Mouse (Mus musculus) CH12.LX (cell line): ENCODE data around the gene Olfr551. TPM values are rescaled to one million over a fixed set of nuclear protein-coding genes. Genes with fewer than 3 reads are reported as not detected.

Experiments used
- polyA plus RNA-seq: library from polyadenylated mRNA; unstranded; fragments of >175 nt; gene quantifications from 2 replicates; pipeline ENCODE4 v1.2.1, GENCODE M21; 2012; ENCODE audit warnings: low read depth; ENCODE audit not compliant: insufficient read length
- total RNA-seq, 2 experiments: library from RNA; depleted of rRNA; stranded (reverse); fragments of 300-350 nt in 1 of 2; fragments of >200 nt in 1 of 2; gene quantifications; 2 replicates each; pipeline ENCODE4 v1.2.3; 2012 to 2014

Gene Olfr551
- total and polyA plus RNA-seq, 3 experiments, result not detected

Other genes with a start within 250 kb of the Olfr551 start
Only the 20 nearest of the 23 such genes appear.
- 156 and 191 TPM in 2 replicates for gene Rrm1, start 150.2 kb downstream of the Olfr551 start, total RNA-seq (2012; rRNA removed)
- gene Rrm1, start 150.2 kb downstream of the Olfr551 start, total RNA-seq (2014; rRNA removed), result 227 and 253 TPM in 2 replicates
- gene Rrm1, start 150.2 kb downstream of the Olfr551 start, polyA plus RNA-seq, result 248 and 308 TPM in 2 replicates
- gene Olfr543, start 110.2 kb downstream of the Olfr551 start, total RNA-seq (2012; rRNA removed), result not detected in 2 replicates
- not detected in 2 replicates for gene Olfr543, start 110.2 kb downstream of the Olfr551 start, total RNA-seq (2014; rRNA removed)
- gene Olfr543, start 110.2 kb downstream of the Olfr551 start, polyA plus RNA-seq, result 0.89 and 1.1 TPM in 2 replicates
- gene Olfr544, start 103.6 kb downstream of the Olfr551 start, total RNA-seq (2012; rRNA removed), result not detected in 2 replicates
- not detected in 2 replicates for gene Olfr544, start 103.6 kb downstream of the Olfr551 start, total RNA-seq (2014; rRNA removed)
- gene Olfr544, start 103.6 kb downstream of the Olfr551 start, polyA plus RNA-seq, result 0.07 and 0.23 TPM in 2 replicates
- not detected in 2 replicates for gene Olfr545, start 92.3 kb downstream of the Olfr551 start, total RNA-seq (2012; rRNA removed)
- gene Olfr545, start 92.3 kb downstream of the Olfr551 start, total RNA-seq (2014; rRNA removed), result not detected in 2 replicates
- gene Olfr545, start 92.3 kb downstream of the Olfr551 start, polyA plus RNA-seq, result not detected in 2 replicates
- not detected in 2 replicates for gene Olfr547, start 57.1 kb downstream of the Olfr551 start, total RNA-seq (2012; rRNA removed)
- not detected in 2 replicates for gene Olfr547, start 57.1 kb downstream of the Olfr551 start, total RNA-seq (2014; rRNA removed)
- gene Olfr547, start 57.1 kb downstream of the Olfr551 start, polyA plus RNA-seq, result not detected in 2 replicates
- not detected in 2 replicates for gene Olfr548-ps1, start 51.0 kb downstream of the Olfr551 start, total RNA-seq (2012; rRNA removed)
- not detected in 2 replicates for gene Olfr548-ps1, start 51.0 kb downstream of the Olfr551 start, total RNA-seq (2014; rRNA removed)
- not detected in 2 replicates for gene Olfr548-ps1, start 51.0 kb downstream of the Olfr551 start, polyA plus RNA-seq
- gene Olfr549, start 42.0 kb downstream of the Olfr551 start, total RNA-seq (2012; rRNA removed), result not detected in 2 replicates
- not detected in 2 replicates for gene Olfr549, start 42.0 kb downstream of the Olfr551 start, total RNA-seq (2014; rRNA removed)
- not detected in 2 replicates for gene Olfr549, start 42.0 kb downstream of the Olfr551 start, polyA plus RNA-seq
- 10.4 and 10.5 TPM in 2 replicates for gene Trim21, start 26.4 kb downstream of the Olfr551 start, total RNA-seq (2012; rRNA removed)
- gene Trim21, start 26.4 kb downstream of the Olfr551 start, total RNA-seq (2014; rRNA removed), result 15.4 and 16.1 TPM in 2 replicates
- gene Trim21, start 26.4 kb downstream of the Olfr551 start, polyA plus RNA-seq, result 16.5 TPM in 2 replicates
- gene Olfr550, start 20.4 kb downstream of the Olfr551 start, total RNA-seq (2012; rRNA removed), result not detected in 2 replicates
- not detected in 2 replicates for gene Olfr550, start 20.4 kb downstream of the Olfr551 start, total RNA-seq (2014; rRNA removed)
- gene Olfr550, start 20.4 kb downstream of the Olfr551 start, polyA plus RNA-seq, result not detected in 2 replicates
- not detected in 2 replicates for gene Olfr552, start 5.9 kb upstream of the Olfr551 start, total RNA-seq (2012; rRNA removed)
- not detected in 2 replicates for gene Olfr552, start 5.9 kb upstream of the Olfr551 start, total RNA-seq (2014; rRNA removed)
- 0.16 TPM in 1 of 2 replicates, not detected in the other for gene Olfr552, start 5.9 kb upstream of the Olfr551 start, polyA plus RNA-seq
- gene Olfr553, start 26.3 kb upstream of the Olfr551 start, total RNA-seq (2012; rRNA removed), result not detected in 2 replicates
- not detected in 2 replicates for gene Olfr553, start 26.3 kb upstream of the Olfr551 start, total RNA-seq (2014; rRNA removed)
- not detected in 2 replicates for gene Olfr553, start 26.3 kb upstream of the Olfr551 start, polyA plus RNA-seq
- not detected in 2 replicates for gene Olfr554, start 46.5 kb upstream of the Olfr551 start, total RNA-seq (2012; rRNA removed)
- gene Olfr554, start 46.5 kb upstream of the Olfr551 start, total RNA-seq (2014; rRNA removed), result not detected in 2 replicates
- gene Olfr554, start 46.5 kb upstream of the Olfr551 start, polyA plus RNA-seq, result not detected in 2 replicates
- not detected in 2 replicates for gene Olfr555, start 66.9 kb upstream of the Olfr551 start, total RNA-seq (2012; rRNA removed)
- not detected in 2 replicates for gene Olfr555, start 66.9 kb upstream of the Olfr551 start, total RNA-seq (2014; rRNA removed)
- not detected in 2 replicates for gene Olfr555, start 66.9 kb upstream of the Olfr551 start, polyA plus RNA-seq
- gene Olfr556, start 73.0 kb upstream of the Olfr551 start, total RNA-seq (2012; rRNA removed), result not detected in 2 replicates
- gene Olfr556, start 73.0 kb upstream of the Olfr551 start, total RNA-seq (2014; rRNA removed), result not detected in 2 replicates
- gene Olfr556, start 73.0 kb upstream of the Olfr551 start, polyA plus RNA-seq, result not detected in 2 replicates
- gene Trim68, start 95.4 kb upstream of the Olfr551 start, total RNA-seq (2012; rRNA removed), result 6.5 and 8.1 TPM in 2 replicates
- 7.7 and 8.0 TPM in 2 replicates for gene Trim68, start 95.4 kb upstream of the Olfr551 start, total RNA-seq (2014; rRNA removed)
- 10.9 and 11.6 TPM in 2 replicates for gene Trim68, start 95.4 kb upstream of the Olfr551 start, polyA plus RNA-seq
- not detected in 2 replicates for gene Olfr557, start 104.0 kb upstream of the Olfr551 start, total RNA-seq (2012; rRNA removed)
- gene Olfr557, start 104.0 kb upstream of the Olfr551 start, total RNA-seq (2014; rRNA removed), result not detected in 2 replicates
- not detected in 2 replicates for gene Olfr557, start 104.0 kb upstream of the Olfr551 start, polyA plus RNA-seq
- gene Olfr558, start 110.3 kb upstream of the Olfr551 start, total RNA-seq (2012; rRNA removed), result not detected in 2 replicates
- not detected in 2 replicates for gene Olfr558, start 110.3 kb upstream of the Olfr551 start, total RNA-seq (2014; rRNA removed)
- gene Olfr558, start 110.3 kb upstream of the Olfr551 start, polyA plus RNA-seq, result not detected in 2 replicates
- not detected in 2 replicates for gene Olfr33, start 127.2 kb upstream of the Olfr551 start, total RNA-seq (2012; rRNA removed)
- gene Olfr33, start 127.2 kb upstream of the Olfr551 start, total RNA-seq (2014; rRNA removed), result not detected in 2 replicates
- not detected in 2 replicates for gene Olfr33, start 127.2 kb upstream of the Olfr551 start, polyA plus RNA-seq
- not detected in 2 replicates for gene Olfr559, start 135.6 kb upstream of the Olfr551 start, total RNA-seq (2012; rRNA removed)
- not detected in 2 replicates for gene Olfr559, start 135.6 kb upstream of the Olfr551 start, total RNA-seq (2014; rRNA removed)
- not detected in 2 replicates for gene Olfr559, start 135.6 kb upstream of the Olfr551 start, polyA plus RNA-seq
- not detected in 2 replicates for gene Olfr560, start 167.5 kb upstream of the Olfr551 start, total RNA-seq (2012; rRNA removed)
- not detected in 2 replicates for gene Olfr560, start 167.5 kb upstream of the Olfr551 start, total RNA-seq (2014; rRNA removed)
- not detected in 2 replicates for gene Olfr560, start 167.5 kb upstream of the Olfr551 start, polyA plus RNA-seq